Mouse (Mus musculus): ENCODE measurements around the gene 2310022A10Rik.

- no peak for TF ChIP-seq CTCF (IDR thresholded peaks at IDR 0.05; ENCODE audit: borderline replicate concordance, insufficient read depth, low read length)
- TF ChIP-seq POLR2A (IDR thresholded peaks at IDR 0.05; ENCODE audit: low read depth, low read length): no peak
Measured at GRCm38 (mm10) chr7:27520599-27520998, 32.4 kb upstream of the 2310022A10Rik start.

Measured in embryonic fibroblast, embryonic 13.5 days (primary cell).